Mouse (Mus musculus) E14TG2a.4 (cell line): ENCODE results near the gene Arhgap36.

ENCODE experiments used
- CTCF ChIP-seq: conservative IDR thresholded peaks from 2 replicates; pipeline ENCODE4 v1.5.1; 2014; ENCODE audit warnings: low read length
- POU5F1 ChIP-seq: IDR thresholded peaks from 2 replicates; pipeline ENCODE4 v1.6.1; 2014; ENCODE audit warnings: low read length, borderline replicate concordance

GRCm38 (mm10) chrX:49479968-49480809 lies 16.4 kb downstream of the Arhgap36 start:
- TF ChIP-seq CTCF (no peak), POU5F1 (no peak)
